Mouse (Mus musculus): ENCODE measurements around the gene Rbbp5.
"Not testable (repeated sequence)": the region's sequence is repeated elsewhere in the genome, so short reads cannot be mapped to it uniquely, and the experiment has no call there.

DNA sequence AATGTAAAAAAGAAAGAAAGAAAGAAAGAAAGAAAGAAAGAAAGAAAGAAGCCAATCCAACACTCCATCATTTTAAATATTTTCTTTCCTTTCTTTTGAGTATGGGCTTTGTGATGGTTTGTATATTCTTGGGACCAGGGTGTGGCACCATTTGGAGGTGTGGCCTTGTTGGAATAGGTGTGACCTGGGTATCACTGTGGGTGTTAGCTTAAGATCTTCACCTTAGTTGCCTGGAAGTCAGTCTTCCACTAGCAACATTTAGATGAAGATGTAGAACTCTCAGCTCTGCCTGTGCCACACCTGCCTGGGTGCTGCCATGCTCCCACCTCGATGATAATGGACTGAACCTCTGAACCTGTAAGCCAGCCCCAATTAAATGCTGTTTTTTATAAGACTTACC is 7.1 kb upstream of the Rbbp5 start:
- not testable (repeated sequence) for TF ChIP-seq CTCF (IDR thresholded peaks at IDR 0.05; ENCODE audit: low read depth); EP300 (optimal IDR thresholded peaks at IDR 0.05)
